Mouse (Mus musculus) limb, embryonic 11.5 days (tissue): Measurements from ENCODE around the gene Vstm2b. TPM values are rescaled to one million over a fixed set of nuclear protein-coding genes. Genes with fewer than 3 reads are reported as not detected.

Source experiments
- ATAC-seq: fragments of 200-750 bp; cut with Nextera tagmentation; 2 replicates; pipeline ENCODE4 v1.8.0; 2017; ENCODE audit warnings: low read depth; ENCODE audit not compliant: insufficient number of reproducible peaks, low FRiP score, low TSS enrichment
- DNase-seq: peaks from one replicate; pipeline ENCODE4 v3.0.0-alpha.2; 2015; ENCODE audit warnings: low spot score
- H3K27ac ChIP-seq: fragments of 300-500 bp; sonication (generic); replicated peaks from 2 replicates; pipeline ENCODE4 v1.5.1; 2014; ENCODE audit warnings: low read depth, mild to moderate bottlenecking, low read length
- H3K27me3 ChIP-seq: fragments of 300-500 bp; sonication (generic); 2 replicates; pipeline ENCODE4 v1.6.1; 2014; ENCODE audit warnings: mild to moderate bottlenecking, low read length, mixed read lengths; ENCODE audit not compliant: control insufficient read depth, insufficient read depth
- H3K36me3 ChIP-seq: fragments of 300-500 bp; sonication (generic); 2 replicates; pipeline ENCODE4 v1.6.1; 2014; ENCODE audit warnings: mild to moderate bottlenecking, low read length, moderate library complexity, mixed read lengths; ENCODE audit not compliant: control insufficient read depth, insufficient read depth
- H3K4me1 ChIP-seq: fragments of 300-500 bp; sonication (generic); 2 replicates; pipeline ENCODE4 v1.6.1; 2014; ENCODE audit warnings: low read length, mixed read lengths; ENCODE audit not compliant: control insufficient read depth, insufficient read depth
- H3K4me2 ChIP-seq: fragments of 300-500 bp; sonication (generic); 2 replicates; pipeline ENCODE4 v1.6.1; 2014; ENCODE audit warnings: low read depth, mild to moderate bottlenecking, moderate library complexity; ENCODE audit not compliant: severe bottlenecking
- H3K4me3 ChIP-seq: fragments of 300-500 bp; sonication (generic); 2 replicates; pipeline ENCODE4 v1.5.1; 2014; ENCODE audit warnings: low read depth, low read length
- H3K9ac ChIP-seq: fragments of 300-500 bp; sonication (generic); 2 replicates; pipeline ENCODE4 v1.6.1; 2014; ENCODE audit warnings: mild to moderate bottlenecking, low read length
- H3K9me3 ChIP-seq: fragments of 300-500 bp; sonication (generic); 2 replicates; pipeline ENCODE4 v1.6.1; 2016; ENCODE audit warnings: low read length; ENCODE audit not compliant: control insufficient read depth
- WGBS: fragments of 180-500 bp; shearing (Covaris S2); extraction: QIAGEN DNeasy Blood & Tissue Kit; methylation state at CpG from one replicate; pipeline ENCODE4 v1.1.7; 2014; 5-methylcytosine and 5-hydroxymethylcytosine counted together
- polyA plus RNA-seq: library from polyadenylated mRNA; unstranded; fragments of >200 nt; fragmentation: Nextera tagmentation; extraction: Ambion mirVana; gene quantifications from 2 replicates; pipeline ENCODE4 v1.2.1, GENCODE M21; 2014

Vstm2b gene
- polyA plus RNA-seq, 1 experiment from 2014 or later, result 2.2 TPM

- under 1% methylated on average over 61 of the region's 61 CpGs for WGBS
- no peaks in the 10 kb centered on the region for H3K9me3 ChIP-seq
- DNase-seq (peak; percentile 64), ATAC-seq (peak; percentile 38; the same call in 1 of the 2 replicates)
- H3K9ac ChIP-seq, result peak overlapping the region; percentile 50; the same call in 1 of the 2 replicates
- 0 out of 2 replicates have a peak, but pooled peaks cover 2% of the 10 kb centered on the region for H3K4me1 ChIP-seq
- H3K27ac ChIP-seq, result no peak overlapping the region
- H3K36me3 ChIP-seq, result no peaks in the 10 kb centered on the region
- H3K4me3 ChIP-seq, result peak overlapping the region; percentile 47
- peak overlapping the region; percentile 95 for H3K4me2 ChIP-seq
- H3K27me3 ChIP-seq, result peaks cover 68% of the 10 kb centered on the region
Measured at GRCm38 (mm10) chr7:40899376-40900265, 1.5 kb downstream of the Vstm2b start.

DNA sequence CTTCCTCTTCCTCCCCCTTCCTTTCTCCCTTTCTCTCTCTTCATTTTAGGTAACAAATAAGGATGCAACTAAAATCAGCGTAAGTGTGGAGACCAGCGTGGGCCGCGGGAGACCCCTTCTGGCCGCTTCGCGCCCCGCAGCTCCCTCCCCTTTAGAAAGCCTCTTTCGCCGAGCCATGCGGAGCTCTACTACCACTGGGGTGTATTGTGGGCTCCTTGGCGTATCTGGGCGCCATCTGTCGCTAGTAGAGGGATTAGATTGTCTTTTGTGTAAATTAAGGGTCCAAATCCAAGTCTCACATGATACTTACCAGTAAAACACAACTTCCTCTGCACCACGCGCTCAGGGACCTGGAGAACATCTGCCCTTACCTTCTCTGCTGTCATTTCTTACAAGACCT is 3.1 kb downstream of the Vstm2b start:
- Histone ChIP-seq H3K27ac (no peak overlapping the region), H3K9ac (no peak overlapping the region), H3K27me3 (peaks cover 68% of the 10 kb centered on the region), H3K4me3 (no peak overlapping the region), H3K36me3 (no peaks in the 10 kb centered on the region), H3K9me3 (no peaks in the 10 kb centered on the region), H3K4me1 (0 out of 2 replicates have a peak, but pooled peaks cover 2% of the 10 kb centered on the region), H3K4me2 (no peak overlapping the region)
- ATAC-seq, result no peak
- DNase-seq, result peak; percentile 84
- 1% methylated on average over 16 of the region's 16 CpGs for WGBS

DNA sequence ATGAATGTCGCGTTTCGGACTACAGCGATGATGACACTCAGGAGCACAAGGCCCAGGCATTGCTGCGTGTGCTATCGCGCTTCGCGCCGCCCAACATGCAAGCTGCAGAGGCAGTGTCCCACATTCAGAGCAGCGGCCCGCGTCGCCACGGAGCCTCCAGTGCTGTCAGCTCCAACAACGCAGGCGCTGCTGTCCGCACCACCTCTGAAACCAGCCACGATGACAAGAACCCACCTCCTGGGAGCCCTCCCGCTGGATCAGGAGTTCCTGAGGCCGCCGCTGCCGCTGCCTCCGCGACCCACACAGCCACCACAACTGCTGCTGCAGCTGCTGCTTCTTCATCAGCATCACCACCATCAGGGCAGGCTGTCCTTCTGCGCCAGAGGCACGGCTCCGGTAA is 4.4 kb downstream of the Vstm2b start:
- Histone ChIP-seq H3K27me3 (peaks cover 57% of the 10 kb centered on the region), H3K9ac (no peak overlapping the region), H3K4me2 (peak overlapping the region; percentile 31; the same call in 1 of the 2 replicates), H3K27ac (no peak overlapping the region), H3K4me3 (peak overlapping the region; percentile 17; the same call in 1 of the 2 replicates), H3K4me1 (0 out of 2 replicates have a peak, but pooled peaks cover 2% of the 10 kb centered on the region), H3K36me3 (no peaks in the 10 kb centered on the region), H3K9me3 (no peaks in the 10 kb centered on the region)
- no peak for ATAC-seq
- DNase-seq, result peak; percentile 34
- WGBS, result 11% methylated on average over 28 of the region's 28 CpGs

- no peak overlapping the region for H3K4me2 ChIP-seq
- DNase-seq (no peak), ATAC-seq (no peak)
- H3K9me3 ChIP-seq, result no peaks in the 10 kb centered on the region
- no peak overlapping the region for H3K4me3 ChIP-seq
- 0 out of 2 replicates have a peak, but pooled peaks cover 2% of the 10 kb centered on the region for H3K4me1 ChIP-seq
- H3K27me3 ChIP-seq, result peaks cover 23% of the 10 kb centered on the region
- no peaks in the 10 kb centered on the region for H3K36me3 ChIP-seq
- no peak overlapping the region for H3K27ac ChIP-seq
- no peak overlapping the region for H3K9ac ChIP-seq
- 69% methylated on average over 1 of the region's 1 CpGs for WGBS
Measured at GRCm38 (mm10) chr7:40906484-40906883, 8.4 kb downstream of the Vstm2b start.

GRCm38 (mm10) chr7:40916761-40917160 is 18.6 kb downstream of the Vstm2b start:
- no peak overlapping the region for H3K9ac ChIP-seq
- H3K9me3 ChIP-seq, result no peaks in the 10 kb centered on the region
- no peaks in the 10 kb centered on the region for H3K4me1 ChIP-seq
- DNase-seq, result no peak
- H3K36me3 ChIP-seq, result no peaks in the 10 kb centered on the region
- ATAC-seq, result no peak
- no peak overlapping the region for H3K4me3 ChIP-seq
- no peaks in the 10 kb centered on the region for H3K27me3 ChIP-seq
- no peak overlapping the region for H3K4me2 ChIP-seq
- H3K27ac ChIP-seq, result no peak overlapping the region
- WGBS, result 85% methylated on average over 3 of the region's 3 CpGs

GRCm38 (mm10) chr7:40920118-40920517 is 22.0 kb downstream of the Vstm2b start:
- H3K4me2 ChIP-seq, result no peak overlapping the region
- no peak overlapping the region for H3K9ac ChIP-seq
- H3K27ac ChIP-seq, result no peak overlapping the region
- H3K4me3 ChIP-seq, result no peak overlapping the region
- H3K36me3 ChIP-seq, result no peaks in the 10 kb centered on the region
- no peaks in the 10 kb centered on the region for H3K9me3 ChIP-seq
- DNase-seq (no peak), ATAC-seq (no peak)
- 78% methylated on average over 2 of the region's 2 CpGs for WGBS
- no peaks in the 10 kb centered on the region for H3K27me3 ChIP-seq
- no peaks in the 10 kb centered on the region for H3K4me1 ChIP-seq

DNA sequence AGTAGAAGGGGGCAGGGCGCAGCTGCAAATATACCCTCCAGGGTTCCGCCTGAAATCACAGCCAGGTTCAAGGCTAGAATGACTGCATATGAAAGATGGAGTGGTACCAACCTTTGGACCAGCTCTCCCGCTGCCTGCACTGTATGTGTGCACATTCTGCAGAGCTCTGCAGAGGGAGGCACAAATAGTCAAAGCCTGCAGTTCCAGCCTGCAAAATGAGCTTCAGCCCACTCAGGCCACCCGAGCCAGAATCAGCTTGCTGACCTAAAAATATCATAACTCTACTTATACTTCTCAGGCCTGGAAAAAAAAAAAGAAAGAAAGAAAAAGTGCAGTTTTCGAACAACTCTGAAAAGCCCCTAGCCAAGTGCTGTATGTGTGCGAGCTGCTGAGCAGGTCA is 23.2 kb downstream of the Vstm2b start:
- no peaks in the 10 kb centered on the region for H3K9me3 ChIP-seq
- DNase-seq (no peak), ATAC-seq (no peak)
- no peak overlapping the region for H3K4me2 ChIP-seq
- H3K36me3 ChIP-seq, result no peaks in the 10 kb centered on the region
- no peaks in the 10 kb centered on the region for H3K27me3 ChIP-seq
- no peaks in the 10 kb centered on the region for H3K4me1 ChIP-seq
- no peak overlapping the region for H3K9ac ChIP-seq
- no peak overlapping the region for H3K4me3 ChIP-seq
- 81% methylated on average over 6 of the region's 6 CpGs for WGBS
- H3K27ac ChIP-seq, result no peak overlapping the region

DNA sequence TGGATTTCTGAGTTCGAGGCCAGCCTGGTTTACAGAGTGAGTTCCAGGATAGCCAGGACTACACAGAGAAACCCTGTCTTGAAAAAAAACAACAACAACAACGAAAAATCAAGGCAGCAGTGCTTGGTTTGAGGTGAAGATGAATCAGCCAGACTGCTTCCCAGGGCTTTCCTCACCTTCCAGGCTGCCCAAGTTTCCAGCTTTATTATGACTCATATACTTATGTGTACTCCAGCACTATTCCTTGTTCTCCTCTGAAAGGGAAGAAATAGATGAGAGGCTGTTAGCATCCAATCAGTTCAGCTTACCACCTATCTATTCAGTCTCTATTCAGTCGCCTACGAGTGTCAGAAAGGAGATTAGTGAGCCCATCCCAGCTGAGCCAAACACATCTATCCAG is 24.7 kb downstream of the Vstm2b start:
- DNase-seq (no peak), ATAC-seq (no peak)
- H3K9me3 ChIP-seq, result no peaks in the 10 kb centered on the region
- 83% methylated on average over 4 of the region's 4 CpGs for WGBS
- H3K27ac ChIP-seq, result no peak overlapping the region
- no peak overlapping the region for H3K4me3 ChIP-seq
- H3K9ac ChIP-seq, result no peak overlapping the region
- H3K4me2 ChIP-seq, result no peak overlapping the region
- no peaks in the 10 kb centered on the region for H3K4me1 ChIP-seq
- no peaks in the 10 kb centered on the region for H3K36me3 ChIP-seq
- H3K27me3 ChIP-seq, result no peaks in the 10 kb centered on the region
